25 mouse cellular contexts compared by ENCODE assay signal in genomic region chr2:28149688-28150087, GRCm38 (mm10). TPM values are rescaled to one million over a fixed set of nuclear protein-coding genes. Genes with fewer than 3 reads are reported as not detected.
DNase-seq lines count a peak whose midpoint lies in the region; ATAC-seq and TF ChIP-seq lines count a peak whose summit lies in the region.
"Had no signal": no experiment of that assay in that cellular context is flagged by ENCODE, and none has a peak within 500 bp of the region (broad histone marks: within the 10 kb centered on the region; RNA-seq: fewer than 3 reads in every experiment).

No protein-coding gene starts in this region.

- peak; percentile 17 for DNase-seq in embryonic facial prominence, embryonic 14.5 days (ENCODE audit: low spot score)
- no peak for DNase-seq in embryonic facial prominence, embryonic 10.5 days (ENCODE audit: low spot score)
- DNase-seq in hindbrain, postnatal 0 days (ENCODE audit: low spot score): peak; percentile 20
- peak; percentile 18 for DNase-seq in midbrain, embryonic 14.5 days
- DNase-seq: adrenal gland, adult 2 months; adrenal gland, postnatal 10 days; adrenal gland, postnatal 25 days; B cell, adult 2 months; cerebellum, adult 11 months; cerebellum, adult 18-20 months; cerebellum, adult 8-10 months; cerebellum, adult 9-11 months; cerebellum, postnatal 14 days; cerebellum, postnatal 36 days; embryo, embryonic 11 days had no signal

- ATAC-seq in embryonic facial prominence, embryonic 14.5 days (ENCODE audit: low read depth): peak; percentile 42; the same call in 1 of the 2 replicates
- ATAC-seq in hindbrain, postnatal 0 days: no peak
- ATAC-seq in hindbrain, embryonic 13.5 days (ENCODE audit: low FRiP score): no peak
- no peak for ATAC-seq in midbrain, embryonic 14.5 days (ENCODE audit: low FRiP score, low TSS enrichment)
- no peak for ATAC-seq in midbrain, embryonic 16.5 days
- ATAC-seq: CD4-positive, CD25-positive, alpha-beta regulatory T cell, adult 4 months; forebrain, embryonic 13.5 days; forebrain, embryonic 15.5 days had no signal

- no peak for TF ChIP-seq CTCF in hindbrain, postnatal 0 days (IDR thresholded peaks at IDR 0.05; ENCODE audit: low read depth)

- no peak overlapping the region for H3K27ac ChIP-seq in embryonic facial prominence, embryonic 14.5 days (replicated peaks; ENCODE audit: low read depth, low read length)
- no peak overlapping the region for H3K27ac ChIP-seq in embryonic facial prominence, embryonic 10.5 days (replicated peaks)
- no peak overlapping the region for H3K27ac ChIP-seq in hindbrain, postnatal 0 days
- no peak overlapping the region for H3K27ac ChIP-seq in hindbrain, embryonic 13.5 days
- no peak overlapping the region for H3K27ac ChIP-seq in midbrain, embryonic 14.5 days (replicated peaks; ENCODE audit: low read depth, low read length)
- H3K27ac ChIP-seq in midbrain, embryonic 16.5 days (ENCODE audit: low read length): no peak overlapping the region
- H3K27ac ChIP-seq: embryonic facial prominence, embryonic 12.5 days; embryonic facial prominence, embryonic 15.5 days; forebrain, embryonic 10.5 days; forebrain, embryonic 13.5 days; forebrain, embryonic 15.5 days had no signal

- H3K9ac ChIP-seq in embryonic facial prominence, embryonic 14.5 days (ENCODE audit: low read depth, low read length): no peak overlapping the region
- H3K9ac ChIP-seq in hindbrain, postnatal 0 days (replicated peaks; ENCODE audit: low read length): no peak overlapping the region
- H3K9ac ChIP-seq in hindbrain, embryonic 13.5 days: no peak overlapping the region
- no peak overlapping the region for H3K9ac ChIP-seq in midbrain, embryonic 14.5 days (replicated peaks; ENCODE audit: low read length)
- no peak overlapping the region for H3K9ac ChIP-seq in midbrain, embryonic 16.5 days (ENCODE audit: low read depth, low read length)
- H3K9ac ChIP-seq: embryonic facial prominence, embryonic 12.5 days; embryonic facial prominence, embryonic 15.5 days; forebrain, embryonic 13.5 days; forebrain, embryonic 15.5 days had no signal

- H3K36me3 ChIP-seq in embryonic facial prominence, embryonic 14.5 days (ENCODE audit: control insufficient read depth, insufficient read depth, low read length): no peaks in the 10 kb centered on the region
- no peaks in the 10 kb centered on the region for H3K36me3 ChIP-seq in embryonic facial prominence, embryonic 10.5 days (replicated peaks)
- no peaks in the 10 kb centered on the region for H3K36me3 ChIP-seq in hindbrain, postnatal 0 days (ENCODE audit: insufficient read depth, low read length)
- no peaks in the 10 kb centered on the region for H3K36me3 ChIP-seq in hindbrain, embryonic 13.5 days
- no peaks in the 10 kb centered on the region for H3K36me3 ChIP-seq in midbrain, embryonic 14.5 days (ENCODE audit: control insufficient read depth, insufficient read depth, low read length)
- H3K36me3 ChIP-seq in midbrain, embryonic 16.5 days (ENCODE audit: control insufficient read depth, insufficient read depth, low read length): no peaks in the 10 kb centered on the region
- H3K36me3 ChIP-seq: embryonic facial prominence, embryonic 12.5 days; embryonic facial prominence, embryonic 15.5 days; forebrain, embryonic 10.5 days; forebrain, embryonic 15.5 days; G1E had no signal

- H3K4me3 ChIP-seq in embryonic facial prominence, embryonic 14.5 days (ENCODE audit: low read depth, low read length): no peak overlapping the region
- no peak overlapping the region for H3K4me3 ChIP-seq in embryonic facial prominence, embryonic 10.5 days
- no peak overlapping the region for H3K4me3 ChIP-seq in hindbrain, postnatal 0 days (ENCODE audit: low read length)
- H3K4me3 ChIP-seq in hindbrain, embryonic 13.5 days: no peak overlapping the region
- no peak overlapping the region for H3K4me3 ChIP-seq in midbrain, embryonic 14.5 days (replicated peaks; ENCODE audit: low read depth, low read length)
- H3K4me3 ChIP-seq in midbrain, embryonic 16.5 days (ENCODE audit: low read depth, low read length): no peak overlapping the region
- H3K4me3 ChIP-seq: embryonic facial prominence, embryonic 12.5 days; embryonic facial prominence, embryonic 15.5 days; erythroblast, embryonic 14.5 days; forebrain, embryonic 10.5 days; forebrain, embryonic 13.5 days; forebrain, embryonic 15.5 days had no signal

- H3K9me3 ChIP-seq in embryonic facial prominence, embryonic 14.5 days (ENCODE audit: control insufficient read depth, low read length): no peaks in the 10 kb centered on the region
- H3K9me3 ChIP-seq in embryonic facial prominence, embryonic 10.5 days: 0 out of 2 replicates have a peak, but pooled peaks cover 3% of the 10 kb centered on the region
- H3K9me3 ChIP-seq in hindbrain, postnatal 0 days (ENCODE audit: low read length): no peaks in the 10 kb centered on the region
- H3K9me3 ChIP-seq in hindbrain, embryonic 13.5 days: no peaks in the 10 kb centered on the region
- H3K9me3 ChIP-seq in midbrain, embryonic 14.5 days (ENCODE audit: control insufficient read depth, low read length): no peaks in the 10 kb centered on the region
- no peaks in the 10 kb centered on the region for H3K9me3 ChIP-seq in midbrain, embryonic 16.5 days (replicated peaks; ENCODE audit: control insufficient read depth, low read length, poor library complexity, severe bottlenecking)
- H3K9me3 ChIP-seq: embryonic facial prominence, embryonic 12.5 days; embryonic facial prominence, embryonic 15.5 days; forebrain, embryonic 10.5 days; forebrain, embryonic 13.5 days; forebrain, embryonic 15.5 days; G1E had no signal

- H3K27me3 ChIP-seq in embryonic facial prominence, embryonic 14.5 days (replicated peaks; ENCODE audit: control insufficient read depth, insufficient read depth, low read length): no peaks in the 10 kb centered on the region
- H3K27me3 ChIP-seq in embryonic facial prominence, embryonic 10.5 days (replicated peaks; ENCODE audit: low read depth, poor library complexity, severe bottlenecking): no peaks in the 10 kb centered on the region
- no peaks in the 10 kb centered on the region for H3K27me3 ChIP-seq in hindbrain, postnatal 0 days (ENCODE audit: insufficient read depth, low read length)
- H3K27me3 ChIP-seq in hindbrain, embryonic 13.5 days: peaks cover 6% of the 10 kb centered on the region; the same call in 1 of the 2 replicates
- no peaks in the 10 kb centered on the region for H3K27me3 ChIP-seq in midbrain, embryonic 14.5 days (ENCODE audit: control insufficient read depth, insufficient read depth, low read length)
- H3K27me3 ChIP-seq in midbrain, embryonic 16.5 days (ENCODE audit: control insufficient read depth, insufficient read depth, low read depth, low read length): no peaks in the 10 kb centered on the region
- H3K27me3 ChIP-seq: embryonic facial prominence, embryonic 12.5 days; embryonic facial prominence, embryonic 15.5 days; forebrain, embryonic 13.5 days; forebrain, embryonic 15.5 days had no signal

- H3K4me2 ChIP-seq in embryonic facial prominence, embryonic 14.5 days (ENCODE audit: low read depth, low read length): no peak overlapping the region
- H3K4me2 ChIP-seq in hindbrain, postnatal 0 days (ENCODE audit: low read depth, low read length): no peak overlapping the region
- H3K4me2 ChIP-seq in hindbrain, embryonic 13.5 days: no peak overlapping the region
- H3K4me2 ChIP-seq in midbrain, embryonic 14.5 days (ENCODE audit: low read length): no peak overlapping the region
- no peak overlapping the region for H3K4me2 ChIP-seq in midbrain, embryonic 16.5 days (ENCODE audit: low read length)
- H3K4me2 ChIP-seq: embryonic facial prominence, embryonic 12.5 days; embryonic facial prominence, embryonic 15.5 days; forebrain, embryonic 13.5 days; forebrain, embryonic 15.5 days had no signal

- 60% methylated on average over 11 of the region's 11 CpGs for WGBS in embryonic facial prominence, embryonic 14.5 days
- WGBS in embryonic facial prominence, embryonic 10.5 days: 78% methylated on average over 11 of the region's 11 CpGs
- WGBS in hindbrain, postnatal 0 days: 67% methylated on average over 11 of the region's 11 CpGs
- WGBS in hindbrain, embryonic 13.5 days: 75% methylated on average over 11 of the region's 11 CpGs
- 71% methylated on average over 11 of the region's 11 CpGs for WGBS in midbrain, embryonic 14.5 days
- WGBS in midbrain, embryonic 16.5 days: 63% methylated on average over 11 of the region's 11 CpGs

- no peaks in the 10 kb centered on the region for H3K4me1 ChIP-seq in embryonic facial prominence, embryonic 14.5 days (ENCODE audit: control insufficient read depth, insufficient read depth, low read length)
- H3K4me1 ChIP-seq in embryonic facial prominence, embryonic 10.5 days: peaks cover 23% of the 10 kb centered on the region; the same call in 1 of the 2 replicates
- H3K4me1 ChIP-seq in hindbrain, postnatal 0 days (ENCODE audit: insufficient read depth, low read length): 0 out of 2 replicates have a peak, but pooled peaks cover 4% of the 10 kb centered on the region
- H3K4me1 ChIP-seq in hindbrain, embryonic 13.5 days (replicated peaks): peaks cover 23% of the 10 kb centered on the region
- peaks cover 7% of the 10 kb centered on the region; the same call in 1 of the 2 replicates for H3K4me1 ChIP-seq in midbrain, embryonic 14.5 days (ENCODE audit: control insufficient read depth, insufficient read depth, low read length)
- H3K4me1 ChIP-seq in midbrain, embryonic 16.5 days (ENCODE audit: control insufficient read depth, insufficient read depth, low read length): peaks cover 11% of the 10 kb centered on the region
- H3K4me1 ChIP-seq: forebrain, embryonic 13.5 days had no signal

RNA-seq across cellular contexts. Expression of gene Olfm1, which starts 43.1 kb away (rescaled TPM):
- polyA plus RNA-seq in embryonic facial prominence, embryonic 14.5 days (2014; fragmentation: Nextera tagmentation; extraction: Ambion mirVana): 45.1 and 46.1 TPM in 2 replicates
- 16.8 and 20.4 TPM in 2 replicates for polyA plus RNA-seq in embryonic facial prominence, embryonic 10.5 days (2016; fragmentation: Nextera tagmentation; extraction: Ambion mirVana)
- 460 and 484 TPM in 2 replicates for total RNA-seq in hindbrain, postnatal 0 days (2014; rRNA removed)
- 346 and 367 TPM in 2 replicates for polyA plus RNA-seq in hindbrain, postnatal 0 days (2015; fragmentation: Nextera tagmentation; extraction: Ambion mirVana)
- polyA plus RNA-seq in hindbrain, embryonic 13.5 days (2015; fragmentation: Nextera tagmentation; extraction: Ambion mirVana): 267 and 274 TPM in 2 replicates
- 295 and 301 TPM in 2 replicates for polyA plus RNA-seq in midbrain, embryonic 14.5 days (2014; fragmentation: Nextera tagmentation; extraction: Ambion mirVana)
- 340 and 355 TPM in 2 replicates for polyA plus RNA-seq in midbrain, embryonic 16.5 days (2015; fragmentation: Nextera tagmentation; extraction: Ambion mirVana)
- polyA plus RNA-seq: CD4-positive, CD25-positive, alpha-beta regulatory T cell, adult 4 months had no signal
